Mouse (Mus musculus) liver, embryonic 14.5 days (tissue): Measurements from ENCODE around the gene Entpd6. TPM values are rescaled to one million over a fixed set of nuclear protein-coding genes. Genes with fewer than 3 reads are reported as not detected.

Experiments used
- ATAC-seq: fragments of 200-750 bp; cut with Nextera tagmentation; 2 replicates; pipeline ENCODE4 v1.8.0; 2017; ENCODE audit warnings: moderate number of reproducible peaks, mild to moderate bottlenecking, moderate library complexity; ENCODE audit not compliant: insufficient read depth
- DNase-seq, 3 experiments: peaks; one replicate each; pipeline ENCODE4 v3.0.0-alpha.2; 2012 to 2013; ENCODE audit warnings: low read depth in 3 of 3, low spot score in 3 of 3
- H3K27ac ChIP-seq: fragments of 300-500 bp; sonication (generic); 2 replicates; pipeline ENCODE4 v1.5.1; 2014; ENCODE audit warnings: moderate library complexity, mild to moderate bottlenecking, control low read depth, inconsistent platforms
- H3K27me3 ChIP-seq: fragments of 300-500 bp; sonication (generic); 2 replicates; pipeline ENCODE4 v1.6.1; 2014; ENCODE audit warnings: mild to moderate bottlenecking, low read length, moderate library complexity; ENCODE audit not compliant: control insufficient read depth, insufficient read depth
- H3K36me3 ChIP-seq: fragments of 300-500 bp; sonication (generic); replicated peaks from 2 replicates; pipeline ENCODE4 v1.6.1; 2014; ENCODE audit warnings: low read depth; ENCODE audit not compliant: control insufficient read depth, insufficient read depth
- H3K4me1 ChIP-seq, 2 experiments: fragments of 200-500 bp in 1 of 2; fragments of 300-500 bp in 1 of 2; sonication (generic) in 1 of 2; replicated peaks; 2 replicates each; pipeline ENCODE4 v1.6.1; 2012 to 2014; ENCODE audit warnings: antibody characterized with exemption in 1 of 2, inconsistent platforms in 1 of 2, low read length in 1 of 2; ENCODE audit not compliant: control insufficient read depth in 2 of 2, insufficient read depth in 2 of 2
- H3K4me2 ChIP-seq: fragments of 300-500 bp; sonication (generic); 2 replicates; pipeline ENCODE4 v1.6.1; 2014; ENCODE audit warnings: low read depth, mild to moderate bottlenecking, control low read depth, moderate library complexity
- H3K4me3 ChIP-seq, 2 experiments: fragments of 200-500 bp in 1 of 2; fragments of 300-500 bp in 1 of 2; sonication (generic) in 1 of 2; 2 replicates each; pipeline ENCODE4 v1.5.1; 2012 to 2014; ENCODE audit warnings: low read depth in 2 of 2, low read length in 2 of 2, mild to moderate bottlenecking in 2 of 2, control low read depth in 1 of 2, inconsistent platforms in 1 of 2, moderate library complexity in 1 of 2; ENCODE audit not compliant: insufficient read depth in 1 of 2
- H3K9ac ChIP-seq: fragments of 300-500 bp; sonication (generic); replicated peaks from 2 replicates; pipeline ENCODE4 v1.6.1; 2014; ENCODE audit warnings: mild to moderate bottlenecking, control low read depth, moderate library complexity
- H3K9me3 ChIP-seq: fragments of 300-500 bp; sonication (generic); 2 replicates; pipeline ENCODE4 v1.6.1; 2016; ENCODE audit warnings: low read length, mixed read lengths; ENCODE audit not compliant: control insufficient read depth
- CTCF ChIP-seq: IDR thresholded peaks from 2 replicates; pipeline ENCODE4 v1.5.1; 2016; ENCODE audit warnings: antibody characterized with exemption, low read depth, control low read depth
- EP300 ChIP-seq: IDR thresholded peaks from 2 replicates; pipeline ENCODE4 v1.6.1; 2016; ENCODE audit warnings: antibody characterized with exemption, low read depth
- WGBS: fragments of 180-500 bp; shearing (Covaris S2); extraction: QIAGEN DNeasy Blood & Tissue Kit; methylation state at CpG from one replicate; pipeline ENCODE4 v1.1.7; 2014; ENCODE audit not compliant: insufficient replicate concordance; 5-methylcytosine and 5-hydroxymethylcytosine counted together
- polyA plus RNA-seq, 2 experiments: library from polyadenylated mRNA; depleted of rRNA in 1 of 2; stranded (reverse) in 1 of 2; unstranded in 1 of 2; fragments of >200 nt; fragmentation: Nextera tagmentation in 1 of 2; extraction: Ambion mirVana in 1 of 2; gene quantifications; 2 replicates each; pipeline versions ENCODE4 v1.2.1 to v1.2.3; 2012 to 2014

Entpd6 gene
- polyA plus RNA-seq, 2 experiments = 7.1 to 8.2 TPM

DNA sequence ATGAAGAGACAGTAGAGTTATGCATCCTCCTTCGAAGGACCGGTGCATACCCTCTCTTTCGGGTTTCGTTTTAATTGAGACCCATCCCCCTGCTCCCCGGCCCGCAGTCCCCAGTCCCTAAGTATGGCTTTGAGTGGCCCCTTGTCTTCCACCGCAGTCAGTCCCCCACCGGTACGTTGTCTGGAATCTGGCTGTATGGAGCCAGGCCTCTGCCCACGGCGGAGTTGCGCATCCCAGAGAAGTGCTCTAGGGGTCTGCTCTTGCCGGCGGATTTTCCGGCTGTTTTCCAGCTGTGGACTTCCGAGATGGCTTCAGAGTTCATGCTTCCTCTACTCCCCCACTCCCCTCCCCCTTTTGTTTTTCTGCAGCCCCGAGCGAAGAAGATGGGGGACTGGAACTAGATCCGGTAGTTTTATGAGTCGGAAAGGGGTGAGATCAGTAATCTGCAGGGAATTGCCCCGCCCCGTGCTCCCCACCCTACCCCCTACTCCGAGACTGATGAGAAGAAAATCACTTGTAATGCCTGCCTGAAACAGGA, 38.5 kb downstream of the Entpd6 start:
- H3K27me3 ChIP-seq = no peaks in the 10 kb centered on the region
- H3K9me3 ChIP-seq = no peaks in the 10 kb centered on the region
- ATAC-seq (no peak), DNase-seq (no peak)
- peaks cover 0 to 11% of the 10 kb centered on the region in 2 experiments; a peak in 3 of 4 replicates for H3K4me1 ChIP-seq
- peak overlapping the region; percentile 14 for H3K9ac ChIP-seq
- TF ChIP-seq EP300 = no peak
- TF ChIP-seq CTCF = no peak
- H3K36me3 ChIP-seq = no peaks in the 10 kb centered on the region; the same call in 1 of the 2 replicates
- H3K27ac ChIP-seq = no peak overlapping the region
- H3K4me2 ChIP-seq = peak overlapping the region; percentile 74
- H3K4me3 ChIP-seq = peak overlapping the region; percentile 59 to 60
- under 1% methylated on average over 23 of the region's 23 CpGs for WGBS

DNA sequence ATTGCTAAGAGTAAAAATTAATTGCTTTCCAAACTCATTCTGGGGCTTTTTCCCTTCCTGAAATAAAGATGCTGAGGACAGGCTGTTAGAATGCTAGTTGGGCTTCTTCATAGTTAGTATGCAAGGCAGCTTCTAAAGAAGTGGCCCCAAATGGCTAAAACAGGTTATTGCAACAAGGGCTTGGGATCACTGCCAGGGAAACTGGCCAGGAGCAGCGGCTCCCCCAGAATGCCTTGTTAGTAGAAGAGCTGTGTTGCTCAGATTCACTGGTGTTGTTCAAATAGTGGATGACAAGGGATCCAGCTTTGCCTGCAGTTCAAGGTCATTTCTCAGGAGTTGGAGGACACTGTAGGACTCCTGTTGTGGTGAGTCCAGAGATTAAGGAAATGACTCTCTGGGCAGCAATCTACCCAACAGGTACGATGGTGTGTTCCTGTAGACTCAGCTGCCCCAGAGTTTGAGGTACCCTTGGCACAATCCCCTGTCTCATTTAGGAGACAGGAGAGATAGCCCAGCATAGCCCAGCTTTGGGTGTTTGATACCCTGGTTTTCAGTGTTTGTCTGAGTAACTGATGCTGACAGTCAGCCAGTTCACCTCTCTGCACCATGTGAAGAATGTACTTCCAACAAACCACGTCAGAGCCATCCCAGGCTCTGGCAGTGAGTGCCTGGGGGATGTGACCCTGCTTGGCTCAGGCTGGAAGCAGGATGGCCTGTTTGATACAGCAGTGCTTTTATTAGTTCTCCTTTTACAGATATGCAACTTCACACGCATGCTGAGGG, 40.1 kb downstream of the Entpd6 start:
- Histone ChIP-seq H3K9ac (no peak overlapping the region), H3K4me2 (no peak overlapping the region; the same call in none of the 2 replicates), H3K27me3 (no peaks in the 10 kb centered on the region), H3K4me3 (no peak overlapping the region), H3K36me3 (no peaks in the 10 kb centered on the region; the same call in none of the 2 replicates), H3K4me1 (peaks cover 0 to 11% of the 10 kb centered on the region in 2 experiments; a peak in 3 of 4 replicates), H3K9me3 (no peaks in the 10 kb centered on the region), H3K27ac (no peak overlapping the region)
- DNase-seq (no peak), ATAC-seq (no peak)
- 46% methylated on average over 4 of the region's 4 CpGs for WGBS
- TF ChIP-seq EP300 (no peak), CTCF (no peak)

DNA sequence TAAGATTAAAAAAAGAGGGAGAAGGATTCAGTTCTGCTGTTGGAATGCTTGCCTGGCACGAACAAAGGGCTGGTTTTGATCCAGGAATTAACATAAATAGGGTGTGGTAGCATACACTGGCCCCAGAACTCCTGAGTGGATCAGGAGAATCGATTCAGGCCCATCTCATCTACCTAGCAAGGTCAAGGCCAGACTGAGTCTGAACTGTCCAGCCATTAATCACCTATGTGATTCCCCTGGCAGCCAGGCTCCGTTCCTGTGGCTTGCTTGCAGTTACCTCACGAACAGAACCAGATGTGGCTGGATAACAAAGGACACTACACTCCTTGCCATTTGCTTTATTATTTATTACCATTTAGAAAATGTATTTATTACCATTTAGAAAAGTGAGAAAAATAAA, 44.5 kb downstream of the Entpd6 start:
- DNase-seq (no peak), ATAC-seq (no peak)
- Histone ChIP-seq H3K4me3 (no peak overlapping the region), H3K9ac (no peak overlapping the region), H3K36me3 (no peaks in the 10 kb centered on the region; the same call in none of the 2 replicates), H3K27me3 (no peaks in the 10 kb centered on the region), H3K9me3 (no peaks in the 10 kb centered on the region), H3K4me1 (peaks cover 0 to 2% of the 10 kb centered on the region in 2 experiments; a peak in 2 of 4 replicates), H3K4me2 (no peak overlapping the region), H3K27ac (no peak overlapping the region)
- TF ChIP-seq CTCF (no peak), EP300 (no peak)
- WGBS = 70% methylated on average over 4 of the region's 4 CpGs

DNA sequence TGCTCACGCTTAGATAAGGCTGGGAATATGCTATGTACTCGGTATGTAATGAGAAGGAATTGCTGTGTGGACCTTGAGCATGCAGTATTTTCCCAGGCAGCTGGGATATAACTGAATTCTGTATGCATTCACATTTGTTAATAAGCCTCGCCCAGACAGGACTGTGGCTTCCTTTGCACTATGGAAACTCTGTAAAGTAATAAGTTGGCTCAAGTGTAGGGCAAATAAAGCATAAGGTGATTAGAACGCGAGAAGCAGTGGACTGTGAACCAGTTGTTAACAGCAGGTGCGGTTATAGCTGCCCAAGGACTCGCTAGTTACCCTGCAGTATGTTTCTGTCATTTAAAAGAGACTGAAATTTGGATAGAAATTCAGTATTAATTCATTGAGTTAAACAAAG, 49.2 kb downstream of the Entpd6 start:
- Histone ChIP-seq H3K36me3 (no peaks in the 10 kb centered on the region), H3K27ac (no peak overlapping the region), H3K9me3 (no peaks in the 10 kb centered on the region), H3K27me3 (no peaks in the 10 kb centered on the region), H3K4me2 (no peak overlapping the region), H3K4me1 (no peaks in the 10 kb centered on the region), H3K9ac (no peak overlapping the region), H3K4me3 (no peak overlapping the region)
- WGBS = 73% methylated on average over 7 of the region's 7 CpGs
- no peak for DNase-seq
- TF ChIP-seq CTCF (no peak), EP300 (no peak)
- ATAC-seq = no peak

DNA sequence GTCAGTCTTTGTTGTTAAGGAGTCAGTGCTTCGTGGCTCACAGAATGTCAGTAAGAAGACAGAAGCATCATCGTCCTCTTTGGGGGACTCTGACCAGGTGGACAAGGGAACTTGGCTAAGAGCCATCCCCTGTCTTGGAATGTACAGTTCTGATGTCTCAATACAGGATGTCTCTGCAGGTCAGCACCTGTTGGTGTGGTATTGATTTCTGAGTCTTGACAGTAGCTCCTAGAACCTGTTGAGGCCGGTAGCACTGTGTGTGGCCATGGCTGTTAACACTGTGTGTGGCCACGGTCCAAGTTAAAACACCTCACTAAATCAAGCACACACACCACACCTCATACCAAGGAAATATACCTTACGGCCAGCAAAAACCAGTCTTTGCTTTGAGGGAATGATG, 51.8 kb downstream of the Entpd6 start:
- TF ChIP-seq EP300 (no peak), CTCF (no peak)
- Histone ChIP-seq H3K27me3 (no peaks in the 10 kb centered on the region), H3K9me3 (no peaks in the 10 kb centered on the region), H3K4me1 (no peaks in the 10 kb centered on the region), H3K27ac (no peak overlapping the region), H3K36me3 (no peaks in the 10 kb centered on the region), H3K9ac (no peak overlapping the region), H3K4me2 (no peak overlapping the region), H3K4me3 (no peak overlapping the region)
- DNase-seq (no peak), ATAC-seq (no peak)
- WGBS = 70% methylated on average over 5 of the region's 5 CpGs
